Mouse (Mus musculus): ENCODE measurements around the gene Slc38a10.

DNA sequence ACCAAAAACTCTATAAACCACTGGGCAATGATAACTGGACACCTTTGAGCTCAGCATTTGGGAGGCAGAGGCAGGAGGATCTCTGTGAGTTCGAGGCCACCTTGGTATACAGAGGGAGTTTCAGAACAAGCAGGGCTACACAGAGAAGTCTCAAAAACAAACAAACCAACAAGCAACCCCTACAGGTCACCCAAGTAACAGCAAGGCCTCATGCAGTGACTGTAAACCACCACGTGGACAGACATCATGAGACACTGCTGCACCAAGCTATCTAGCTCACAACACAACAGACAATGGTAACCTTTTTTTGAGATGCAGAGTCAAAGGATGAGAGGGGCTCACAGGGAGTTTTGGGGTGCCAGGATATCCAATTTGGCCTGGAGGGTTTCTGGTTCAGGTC, 24.3 kb downstream of the Slc38a10 start:
- no peak for TF ChIP-seq RAD21 (IDR thresholded peaks at IDR 0.05; ENCODE audit: low read depth, low read length)
- peak in 1 of 3 experiments; percentile 10; a peak in 2 of 6 replicates for TF ChIP-seq CTCF (IDR thresholded peaks at IDR 0.05 in 2 of 3, conservative IDR thresholded peaks at IDR 0.05 in 1 of 3; ENCODE audit: control insufficient read depth in 1 of 3, insufficient read depth in 1 of 3, low read depth in 2 of 3, low read length in 3 of 3, poor library complexity in 1 of 3, severe bottlenecking in 1 of 3)
- no peak for TF ChIP-seq SIN3A (IDR thresholded peaks at IDR 0.05; ENCODE audit: low read length)
- no peak for TF ChIP-seq TAL1 (IDR thresholded peaks at IDR 0.05; ENCODE audit: low read length)
- no peak for TF ChIP-seq POLR2A (IDR thresholded peaks at IDR 0.05; ENCODE audit: control insufficient read depth in 1 of 2, insufficient read depth in 1 of 2, low read depth in 1 of 2, low read length in 2 of 2, poor library complexity in 1 of 2)
- no peak for TF ChIP-seq ZNF384 (IDR thresholded peaks at IDR 0.05; ENCODE audit: low read depth, low read length)
- no peak for TF ChIP-seq MYC (IDR thresholded peaks at IDR 0.05; ENCODE audit: low read depth, low read length)
- TF ChIP-seq NELFE (IDR thresholded peaks at IDR 0.05; ENCODE audit: low read depth, low read length), result no peak
- no peak for TF ChIP-seq RCOR1 (IDR thresholded peaks at IDR 0.05; ENCODE audit: low read depth, low read length)
- no peak for TF ChIP-seq ZKSCAN1 (IDR thresholded peaks at IDR 0.05; ENCODE audit: low read depth, low read length)

Data from MEL (cell line).